Mouse (Mus musculus) testis, adult 2 months (tissue): ENCODE data around the gene Hivep1.

Experiments used
- CTCF ChIP-seq: fragments of 200-500 bp; IDR thresholded peaks from 2 replicates; pipeline ENCODE4 v1.5.1; 2012; ENCODE audit warnings: low read depth, mild to moderate bottlenecking, inconsistent platforms, low read length, moderate library complexity; ENCODE audit not compliant: control insufficient read depth, insufficient read depth, insufficient replicate concordance
- POLR2A ChIP-seq: fragments of 200-500 bp; IDR thresholded peaks from 2 replicates; pipeline ENCODE4 v1.6.1; 2012; ENCODE audit warnings: low read depth, mild to moderate bottlenecking, inconsistent platforms, low read length, moderate library complexity; ENCODE audit not compliant: control insufficient read depth

DNA sequence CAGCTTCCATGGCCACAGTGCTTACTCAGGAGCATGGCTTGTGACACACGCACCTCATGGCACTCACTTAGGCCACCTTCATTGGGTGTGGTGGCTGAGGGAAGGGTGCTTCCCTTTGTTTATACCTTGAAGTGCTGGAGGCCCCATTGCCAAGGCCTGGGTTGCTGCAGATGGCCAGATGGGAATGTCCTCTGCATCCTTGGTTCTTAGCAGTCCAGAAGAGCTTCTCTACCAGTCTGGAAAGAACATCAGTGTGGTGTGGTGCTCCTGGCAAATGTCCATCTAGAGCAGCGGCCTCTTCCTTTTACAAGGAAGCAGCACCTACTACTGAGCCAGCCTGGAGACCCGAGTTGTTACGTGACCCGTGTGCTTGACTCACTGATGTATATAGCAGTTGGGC lies 38.9 kb downstream of the Hivep1 start:
- TF ChIP-seq CTCF (no peak), POLR2A (no peak)
